Mouse (Mus musculus): ENCODE data around the gene Tcp11x2. TPM values are rescaled to one million over a fixed set of nuclear protein-coding genes. Genes with fewer than 3 reads are reported as not detected.

Tcp11x2 gene
- polyA plus RNA-seq, 1 experiment from 2014 or later, result not detected

DNA sequence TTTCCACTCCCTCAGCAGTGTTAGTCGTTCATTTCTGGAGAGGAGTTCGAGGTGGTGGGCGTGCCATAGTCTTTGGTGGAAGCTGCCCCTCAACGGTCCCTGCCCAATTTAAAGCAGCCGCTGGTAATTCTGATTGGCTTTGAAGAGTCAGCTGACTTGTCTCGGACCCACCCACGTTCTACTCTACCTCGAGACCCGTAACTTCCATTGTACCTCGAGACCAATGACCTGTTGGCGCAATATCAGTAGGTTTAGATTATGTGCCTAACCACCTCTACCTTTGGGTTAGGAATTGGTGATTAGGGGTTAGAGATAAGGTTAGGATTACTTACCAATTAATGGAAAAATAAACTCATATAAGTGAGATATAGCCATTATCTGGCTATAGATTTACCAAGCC is 66.0 kb downstream of the Tcp11x2 start, which contains the start of gene Prame:
Gene Prame, minus strand, starts transcription at position 101 of the 400 bp plus-strand sequence.
- no peak for ATAC-seq (ENCODE audit: insufficient number of reproducible peaks, low FRiP score)
- H3K36me3 ChIP-seq, result no peaks in the 10 kb centered on the region
- no peaks in the 10 kb centered on the region for H3K27me3 ChIP-seq (replicated peaks)
- no peaks in the 10 kb centered on the region for H3K4me1 ChIP-seq (replicated peaks)
- no peaks in the 10 kb centered on the region for H3K9me3 ChIP-seq (replicated peaks)
- H3K4me3 ChIP-seq, result no peak within 1 kb of the TSS
- H3K27ac ChIP-seq (ENCODE audit: poor library complexity, severe bottlenecking), result no peak within 1 kb of the TSS
- H3K9ac ChIP-seq, result no peak within 1 kb of the TSS
- WGBS, result 84% methylated on average over 11 of the region's 11 CpGs
- no peak within 1 kb of the TSS for H3K4me2 ChIP-seq

Other genes with a start within 250 kb of the Tcp11x2 start
- gene AV320801, start 199.2 kb downstream of the Tcp11x2 start, polyA plus RNA-seq (2016; fragmentation: Nextera tagmentation; extraction: Ambion mirVana), result not detected in 2 replicates
- 0.29 and 0.40 TPM in 2 replicates for gene Nxf7, start 95.0 kb downstream of the Tcp11x2 start, polyA plus RNA-seq (2016; fragmentation: Nextera tagmentation; extraction: Ambion mirVana)
- not detected in 2 replicates for gene Prame, start 66.1 kb downstream of the Tcp11x2 start, polyA plus RNA-seq (2016; fragmentation: Nextera tagmentation; extraction: Ambion mirVana)
- gene Tmsb15a, start 31.5 kb upstream of the Tcp11x2 start, polyA plus RNA-seq (2016; fragmentation: Nextera tagmentation; extraction: Ambion mirVana), result 1.7 TPM in 1 of 2 replicates, not detected in the other
- gene Armcx5, start 48.9 kb upstream of the Tcp11x2 start, polyA plus RNA-seq (2016; fragmentation: Nextera tagmentation; extraction: Ambion mirVana), result 9.8 and 9.9 TPM in 2 replicates
- gene Gprasp1, start 48.9 kb upstream of the Tcp11x2 start, polyA plus RNA-seq (2016; fragmentation: Nextera tagmentation; extraction: Ambion mirVana), result 48.5 and 48.7 TPM in 2 replicates
- 71.7 and 74.5 TPM in 2 replicates for gene Bhlhb9, start 103.8 kb upstream of the Tcp11x2 start, polyA plus RNA-seq (2016; fragmentation: Nextera tagmentation; extraction: Ambion mirVana)
- 23.1 and 23.9 TPM in 2 replicates for gene Gprasp2, start 145.2 kb upstream of the Tcp11x2 start, polyA plus RNA-seq (2016; fragmentation: Nextera tagmentation; extraction: Ambion mirVana)